Mouse (Mus musculus) forebrain, embryonic 15.5 days (tissue): ENCODE data around the gene Cdh13. TPM values are rescaled to one million over a fixed set of nuclear protein-coding genes. Genes with fewer than 3 reads are reported as not detected.

Experiments
- ATAC-seq: fragments of 200-750 bp; cut with Nextera tagmentation; replicated peaks from 2 replicates; pipeline ENCODE4 v1.8.0; 2017; ENCODE audit warnings: mild to moderate bottlenecking, moderate TSS enrichment, moderate library complexity
- H3K27ac ChIP-seq: fragments of 300-500 bp; sonication (generic); replicated peaks from 2 replicates; pipeline ENCODE4 v1.5.1; 2015; ENCODE audit warnings: mild to moderate bottlenecking, inconsistent platforms
- H3K27me3 ChIP-seq: fragments of 300-500 bp; sonication (generic); 2 replicates; pipeline ENCODE4 v1.6.1; 2015; ENCODE audit warnings: inconsistent platforms
- H3K36me3 ChIP-seq: fragments of 300-500 bp; sonication (generic); 2 replicates; pipeline ENCODE4 v1.6.1; 2015; ENCODE audit warnings: mild to moderate bottlenecking, inconsistent platforms
- H3K4me1 ChIP-seq: fragments of 300-500 bp; sonication (generic); 2 replicates; pipeline ENCODE4 v1.6.1; 2015; ENCODE audit warnings: inconsistent platforms
- H3K4me2 ChIP-seq: fragments of 300-500 bp; sonication (generic); replicated peaks from 2 replicates; pipeline ENCODE4 v1.6.1; 2015; ENCODE audit warnings: mild to moderate bottlenecking, inconsistent platforms
- H3K4me3 ChIP-seq: fragments of 300-500 bp; sonication (generic); 2 replicates; pipeline ENCODE4 v1.5.1; 2015; ENCODE audit warnings: mild to moderate bottlenecking, inconsistent platforms
- H3K9ac ChIP-seq: fragments of 300-500 bp; sonication (generic); replicated peaks from 2 replicates; pipeline ENCODE4 v1.6.1; 2015; ENCODE audit warnings: mild to moderate bottlenecking, inconsistent platforms
- H3K9me3 ChIP-seq: fragments of 300-500 bp; sonication (generic); 2 replicates; pipeline ENCODE4 v1.6.1; 2016; ENCODE audit warnings: inconsistent platforms
- WGBS: fragments of 180-500 bp; shearing (Covaris S2); methylation state at CpG from one replicate; pipeline ENCODE4 v1.1.7; 2015; ENCODE audit warnings: mixed read lengths; 5-methylcytosine and 5-hydroxymethylcytosine counted together
- polyA plus RNA-seq: library from polyadenylated mRNA; unstranded; fragments of >200 nt; fragmentation: Nextera tagmentation; extraction: Ambion mirVana; gene quantifications from 2 replicates; pipeline ENCODE4 v1.2.1, GENCODE M21; 2015

The Cdh13 gene
- polyA plus RNA-seq, 1 experiment from 2014 or later, result 102 TPM

GRCm38 (mm10) chr8:119021478-119021877 lies 737.9 kb downstream of the Cdh13 start:
- Histone ChIP-seq H3K36me3 (no peaks in the 10 kb centered on the region), H3K4me3 (no peak overlapping the region), H3K27me3 (no peaks in the 10 kb centered on the region), H3K27ac (0 out of 2 replicates have a peak overlapping the region, but pooled peaks have one; percentile 13), H3K9me3 (no peaks in the 10 kb centered on the region), H3K9ac (no peak overlapping the region), H3K4me2 (no peak overlapping the region), H3K4me1 (peaks cover 16% of the 10 kb centered on the region)
- no peak for ATAC-seq
- 87% methylated on average over 11 of the region's 11 CpGs for WGBS

- H3K9me3 ChIP-seq, result no peaks in the 10 kb centered on the region
Observed at GRCm38 (mm10) chr8:119022301-119022870, 738.9 kb downstream of the Cdh13 start.

GRCm38 (mm10) chr8:119033398-119033797 lies 749.9 kb downstream of the Cdh13 start:
- ATAC-seq, result no peak
- Histone ChIP-seq H3K4me2 (no peak overlapping the region), H3K27ac (no peak overlapping the region), H3K9me3 (no peaks in the 10 kb centered on the region), H3K4me3 (no peak overlapping the region), H3K9ac (no peak overlapping the region), H3K27me3 (no peaks in the 10 kb centered on the region), H3K4me1 (no peaks in the 10 kb centered on the region), H3K36me3 (no peaks in the 10 kb centered on the region)
- WGBS, result 87% methylated on average over 11 of the region's 11 CpGs

More at GRCm38 (mm10) chr8:119022301-119022870, 738.9 kb downstream of the Cdh13 start:
- Histone ChIP-seq H3K36me3 (no peaks in the 10 kb centered on the region), H3K27me3 (no peaks in the 10 kb centered on the region), H3K4me2 (no peak overlapping the region), H3K9ac (no peak overlapping the region), H3K4me1 (peaks cover 16% of the 10 kb centered on the region), H3K27ac (no peak overlapping the region), H3K4me3 (no peak overlapping the region)
- WGBS, result 67% methylated on average over 9 of the region's 9 CpGs
- no peak for ATAC-seq

- Histone ChIP-seq H3K27me3 (no peaks in the 10 kb centered on the region), H3K9me3 (no peaks in the 10 kb centered on the region), H3K27ac (no peak overlapping the region), H3K36me3 (no peaks in the 10 kb centered on the region), H3K4me2 (no peak overlapping the region), H3K9ac (no peak overlapping the region), H3K4me3 (no peak overlapping the region), H3K4me1 (no peaks in the 10 kb centered on the region)
- no peak for ATAC-seq
- WGBS, result 92% methylated on average over 3 of the region's 3 CpGs
Observed at GRCm38 (mm10) chr8:119034037-119034436, 750.5 kb downstream of the Cdh13 start.

- H3K36me3 ChIP-seq, result no peaks in the 10 kb centered on the region
- H3K4me1 ChIP-seq, result no peaks in the 10 kb centered on the region
- no peak for ATAC-seq
- no peaks in the 10 kb centered on the region for H3K27me3 ChIP-seq
- H3K9me3 ChIP-seq, result no peaks in the 10 kb centered on the region
- no peak overlapping the region for H3K27ac ChIP-seq
- no peak overlapping the region for H3K4me3 ChIP-seq
- 60% methylated on average over 7 of the region's 7 CpGs for WGBS
- no peak overlapping the region for H3K9ac ChIP-seq
- H3K4me2 ChIP-seq, result no peak overlapping the region
Observed at GRCm38 (mm10) chr8:119035126-119035525, 751.6 kb downstream of the Cdh13 start.

- ATAC-seq, result no peak
- 78% methylated on average over 11 of the region's 11 CpGs for WGBS
Observed at GRCm38 (mm10) chr8:119037571-119037970, 754.0 kb downstream of the Cdh13 start.

GRCm38 (mm10) chr8:119039358-119039757 lies 755.8 kb downstream of the Cdh13 start:
- H3K4me2 ChIP-seq, result no peak overlapping the region
- no peaks in the 10 kb centered on the region for H3K27me3 ChIP-seq
- ATAC-seq, result no peak
- H3K36me3 ChIP-seq, result no peaks in the 10 kb centered on the region
- no peaks in the 10 kb centered on the region for H3K9me3 ChIP-seq
- no peak overlapping the region for H3K4me3 ChIP-seq
- 90% methylated on average over 2 of the region's 2 CpGs for WGBS
- H3K27ac ChIP-seq, result no peak overlapping the region
- no peaks in the 10 kb centered on the region for H3K4me1 ChIP-seq
- no peak overlapping the region for H3K9ac ChIP-seq

More at GRCm38 (mm10) chr8:119037571-119037970, 754.0 kb downstream of the Cdh13 start:
- H3K4me3 ChIP-seq, result no peak overlapping the region
- H3K36me3 ChIP-seq, result no peaks in the 10 kb centered on the region
- no peak overlapping the region for H3K27ac ChIP-seq
- H3K4me2 ChIP-seq, result no peak overlapping the region
- no peaks in the 10 kb centered on the region for H3K27me3 ChIP-seq
- H3K9ac ChIP-seq, result no peak overlapping the region
- H3K4me1 ChIP-seq, result no peaks in the 10 kb centered on the region
- H3K9me3 ChIP-seq, result no peaks in the 10 kb centered on the region

GRCm38 (mm10) chr8:119057876-119058275 lies 774.3 kb downstream of the Cdh13 start:
- H3K9me3 ChIP-seq, result no peaks in the 10 kb centered on the region
- H3K9ac ChIP-seq, result no peak overlapping the region
- WGBS, result 63% methylated on average over 5 of the region's 5 CpGs
- no peaks in the 10 kb centered on the region for H3K27me3 ChIP-seq
- no peaks in the 10 kb centered on the region for H3K36me3 ChIP-seq
- H3K27ac ChIP-seq, result no peak overlapping the region
- H3K4me2 ChIP-seq, result no peak overlapping the region
- 0 out of 2 replicates have a peak, but pooled peaks cover 5% of the 10 kb centered on the region for H3K4me1 ChIP-seq
- H3K4me3 ChIP-seq, result no peak overlapping the region
- ATAC-seq, result no peak

- Histone ChIP-seq H3K4me2 (no peak overlapping the region), H3K27ac (no peak overlapping the region), H3K27me3 (no peaks in the 10 kb centered on the region), H3K4me3 (no peak overlapping the region), H3K4me1 (0 out of 2 replicates have a peak, but pooled peaks cover 5% of the 10 kb centered on the region), H3K36me3 (no peaks in the 10 kb centered on the region), H3K9ac (no peak overlapping the region), H3K9me3 (no peaks in the 10 kb centered on the region)
- 53% methylated on average over 12 of the region's 12 CpGs for WGBS
- no peak for ATAC-seq
Observed at GRCm38 (mm10) chr8:119061671-119062070, 778.1 kb downstream of the Cdh13 start.

- Histone ChIP-seq H3K27ac (no peak overlapping the region), H3K36me3 (no peaks in the 10 kb centered on the region), H3K4me2 (no peak overlapping the region), H3K27me3 (no peaks in the 10 kb centered on the region), H3K9ac (no peak overlapping the region), H3K9me3 (no peaks in the 10 kb centered on the region), H3K4me1 (0 out of 2 replicates have a peak, but pooled peaks cover 5% of the 10 kb centered on the region), H3K4me3 (no peak overlapping the region)
- WGBS, result 17% methylated on average over 11 of the region's 11 CpGs
- no peak for ATAC-seq
Observed at GRCm38 (mm10) chr8:119064523-119064922, 781.0 kb downstream of the Cdh13 start.

- Histone ChIP-seq H3K4me1 (no peaks in the 10 kb centered on the region), H3K9ac (no peak overlapping the region), H3K27me3 (no peaks in the 10 kb centered on the region), H3K36me3 (no peaks in the 10 kb centered on the region), H3K9me3 (no peaks in the 10 kb centered on the region), H3K4me3 (no peak overlapping the region), H3K4me2 (no peak overlapping the region), H3K27ac (no peak overlapping the region)
- ATAC-seq, result no peak
- WGBS, result 80% methylated on average over 6 of the region's 6 CpGs
Observed at GRCm38 (mm10) chr8:119072291-119072690, 788.8 kb downstream of the Cdh13 start.

- Histone ChIP-seq H3K9ac (no peak overlapping the region), H3K9me3 (no peaks in the 10 kb centered on the region), H3K27me3 (no peaks in the 10 kb centered on the region), H3K36me3 (no peaks in the 10 kb centered on the region), H3K4me1 (peaks cover 3% of the 10 kb centered on the region; the same call in 1 of the 2 replicates), H3K4me2 (no peak overlapping the region), H3K27ac (no peak overlapping the region; the same call in 1 of the 2 replicates), H3K4me3 (no peak overlapping the region)
- 76% methylated on average over 8 of the region's 8 CpGs for WGBS
- no peak for ATAC-seq
Observed at GRCm38 (mm10) chr8:119085022-119085421, 801.5 kb downstream of the Cdh13 start.

GRCm38 (mm10) chr8:119098261-119098660 lies 814.7 kb downstream of the Cdh13 start:
- no peak for ATAC-seq
- H3K4me2 ChIP-seq, result no peak overlapping the region
- H3K27me3 ChIP-seq, result no peaks in the 10 kb centered on the region
- no peaks in the 10 kb centered on the region for H3K9me3 ChIP-seq
- H3K4me1 ChIP-seq, result peaks cover 7% of the 10 kb centered on the region; the same call in 1 of the 2 replicates
- H3K9ac ChIP-seq, result no peak overlapping the region
- WGBS, result 26% methylated on average over 6 of the region's 6 CpGs
- H3K4me3 ChIP-seq, result no peak overlapping the region
- no peaks in the 10 kb centered on the region for H3K36me3 ChIP-seq
- H3K27ac ChIP-seq, result no peak overlapping the region
